Mouse (Mus musculus): ENCODE data around the gene Elobl.

DNA sequence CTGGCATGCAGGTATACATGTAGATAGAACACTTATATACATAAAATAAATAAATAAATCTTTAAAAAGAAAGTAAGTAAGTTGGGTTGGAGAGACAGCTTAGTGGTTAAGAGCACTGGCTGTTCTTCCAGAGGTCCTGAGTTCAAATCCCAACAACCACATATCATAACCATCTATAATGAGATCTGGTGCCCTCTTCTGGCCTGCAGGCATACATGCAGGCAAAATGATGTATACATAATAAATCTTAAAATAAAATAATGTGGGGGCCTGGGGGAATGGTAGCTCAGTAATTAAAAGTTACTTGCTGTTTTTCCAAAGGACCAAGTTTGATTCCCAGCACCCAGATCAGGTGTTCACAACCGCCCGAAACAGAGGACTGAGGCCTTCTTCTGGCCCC, 28.0 kb downstream of the Elobl start:
- TF ChIP-seq ZKSCAN1 (IDR thresholded peaks at IDR 0.05; ENCODE audit: borderline replicate concordance, low read depth, low read length): no peak
- no peak for TF ChIP-seq USF2 (conservative IDR thresholded peaks at IDR 0.05; ENCODE audit: low read depth, low read length)
- TF ChIP-seq MEF2A (IDR thresholded peaks at IDR 0.05; ENCODE audit: borderline replicate concordance, low read depth, low read length): no peak
- TF ChIP-seq ZMIZ1 (IDR thresholded peaks at IDR 0.05; ENCODE audit: low read depth, low read length): no peak
- TF ChIP-seq RAD21 (IDR thresholded peaks at IDR 0.05; ENCODE audit: low read depth, low read length): peak; percentile 13
- TF ChIP-seq BHLHE40 (IDR thresholded peaks at IDR 0.05; ENCODE audit: low read depth, low read length): no peak
- TF ChIP-seq CTCF (conservative IDR thresholded peaks at IDR 0.05 in 1 of 2, IDR thresholded peaks at IDR 0.05 in 1 of 2; ENCODE audit: low read depth in 2 of 2, low read length in 2 of 2): peak in 1 of 2 experiments; percentile 53; a peak in 2 of 4 replicates
- no peak for TF ChIP-seq POLR2A (IDR thresholded peaks at IDR 0.05; ENCODE audit: low read depth, low read length)
- TF ChIP-seq ZC3H11A (IDR thresholded peaks at IDR 0.05; ENCODE audit: low read depth, low read length): no peak
- no peak for TF ChIP-seq ETS1 (conservative IDR thresholded peaks at IDR 0.05; ENCODE audit: low read depth, low read length)
- TF ChIP-seq JUN (IDR thresholded peaks at IDR 0.05; ENCODE audit: insufficient read depth, low read depth, low read length): no peak
- TF ChIP-seq MYC (IDR thresholded peaks at IDR 0.05; ENCODE audit: low read depth, low read length): no peak
- no peak for TF ChIP-seq NELFE (IDR thresholded peaks at IDR 0.05; ENCODE audit: low read depth, low read length)
- no peak for TF ChIP-seq EP300 (IDR thresholded peaks at IDR 0.05; ENCODE audit: low read length)

All from CH12.LX (cell line).